Mouse (Mus musculus) midbrain, embryonic 16.5 days (tissue): Measurements from ENCODE around the gene Fhad1. TPM values are rescaled to one million over a fixed set of nuclear protein-coding genes. Genes with fewer than 3 reads are reported as not detected.

Source experiments
- ATAC-seq: fragments of 200-750 bp; cut with Nextera tagmentation; 2 replicates; pipeline ENCODE4 v1.8.0; 2017; ENCODE audit warnings: moderate TSS enrichment
- H3K27ac ChIP-seq: fragments of 300-500 bp; sonication (generic); 2 replicates; pipeline ENCODE4 v1.5.1; 2014; ENCODE audit warnings: mild to moderate bottlenecking, low read length, mixed read lengths
- H3K27me3 ChIP-seq: fragments of 300-500 bp; sonication (generic); 2 replicates; pipeline ENCODE4 v1.6.1; 2014; ENCODE audit warnings: low read depth, low read length, mixed read lengths; ENCODE audit not compliant: control insufficient read depth, insufficient read depth
- H3K36me3 ChIP-seq: fragments of 300-500 bp; sonication (generic); 2 replicates; pipeline ENCODE4 v1.6.1; 2014; ENCODE audit warnings: mild to moderate bottlenecking, low read length, moderate library complexity, mixed read lengths; ENCODE audit not compliant: control insufficient read depth, insufficient read depth
- H3K4me1 ChIP-seq: fragments of 300-500 bp; sonication (generic); 2 replicates; pipeline ENCODE4 v1.6.1; 2014; ENCODE audit warnings: mild to moderate bottlenecking, low read length, mixed read lengths; ENCODE audit not compliant: control insufficient read depth, insufficient read depth
- H3K4me2 ChIP-seq: fragments of 300-500 bp; sonication (generic); 2 replicates; pipeline ENCODE4 v1.6.1; 2014; ENCODE audit warnings: mild to moderate bottlenecking, low read length, mixed read lengths
- H3K4me3 ChIP-seq: fragments of 300-500 bp; sonication (generic); 2 replicates; pipeline ENCODE4 v1.5.1; 2014; ENCODE audit warnings: low read depth, mild to moderate bottlenecking, low read length, moderate library complexity, mixed read lengths
- H3K9ac ChIP-seq: fragments of 300-500 bp; sonication (generic); 2 replicates; pipeline ENCODE4 v1.6.1; 2014; ENCODE audit warnings: low read depth, low read length, mixed read lengths
- H3K9me3 ChIP-seq: fragments of 300-500 bp; sonication (generic); replicated peaks from 2 replicates; pipeline ENCODE4 v1.6.1; 2014; ENCODE audit warnings: mild to moderate bottlenecking, low read length, mixed read lengths; ENCODE audit not compliant: control insufficient read depth, poor library complexity, severe bottlenecking
- WGBS: fragments of 180-500 bp; shearing (Covaris S2); extraction: QIAGEN DNeasy Blood & Tissue Kit; methylation state at CpG from one replicate; pipeline ENCODE4 v1.1.7; 2014; 5-methylcytosine and 5-hydroxymethylcytosine counted together
- polyA plus RNA-seq: library from polyadenylated mRNA; unstranded; fragments of >200 nt; fragmentation: Nextera tagmentation; extraction: Ambion mirVana; gene quantifications from 2 replicates; pipeline ENCODE4 v1.2.1, GENCODE M21; 2015

Gene Fhad1
- polyA plus RNA-seq, 1 experiment from 2014 or later = 5.3 TPM

DNA sequence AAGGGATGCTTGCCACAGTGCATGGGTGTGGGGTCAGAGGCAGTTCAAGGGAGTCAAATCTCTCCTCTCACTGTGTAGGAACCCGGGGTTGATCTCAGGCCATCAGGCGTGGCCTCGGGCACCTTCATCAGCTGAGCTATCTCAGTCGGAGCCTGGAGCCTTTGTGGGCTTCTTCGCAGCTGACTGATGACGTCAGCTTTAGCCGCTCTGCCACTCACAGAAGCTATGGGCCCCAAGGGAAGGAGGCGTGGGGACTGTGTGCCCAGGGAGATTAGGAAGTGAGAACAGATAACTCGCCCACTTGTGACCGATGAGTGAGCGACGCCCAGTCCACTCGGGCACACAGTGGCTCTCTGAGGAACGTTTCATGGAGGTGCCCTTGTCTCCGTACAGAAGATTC is 2.8 kb upstream of the Fhad1 start:
- 64% methylated on average over 15 of the region's 15 CpGs for WGBS
- Histone ChIP-seq H3K9ac (no peak overlapping the region), H3K4me3 (no peak overlapping the region), H3K27ac (no peak overlapping the region), H3K4me1 (peaks cover 12% of the 10 kb centered on the region; the same call in 1 of the 2 replicates), H3K27me3 (no peaks in the 10 kb centered on the region), H3K4me2 (no peak overlapping the region), H3K36me3 (no peaks in the 10 kb centered on the region), H3K9me3 (no peaks in the 10 kb centered on the region)
- ATAC-seq = no peak

DNA sequence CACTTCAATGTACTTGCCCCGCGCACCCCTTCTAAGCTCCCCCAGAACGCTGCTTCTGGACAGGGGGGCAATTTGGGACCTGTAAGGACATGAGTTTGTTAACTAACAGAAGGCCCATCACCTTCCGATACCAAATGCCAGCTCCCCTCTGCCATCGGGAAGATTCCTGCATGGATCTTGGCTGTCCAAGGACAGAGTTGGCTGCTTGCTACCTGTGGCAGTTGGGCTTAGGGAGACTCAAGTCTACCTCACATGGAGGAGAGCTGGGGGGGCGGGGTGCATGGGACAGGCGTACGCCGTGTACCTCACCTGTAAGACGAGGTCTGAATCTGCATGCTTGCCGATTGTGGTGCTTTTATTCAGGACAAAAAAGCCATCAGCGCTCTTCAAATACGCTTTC is 3.6 kb downstream of the Fhad1 start:
- no peak overlapping the region for H3K9ac ChIP-seq
- no peaks in the 10 kb centered on the region for H3K9me3 ChIP-seq
- ATAC-seq = no peak
- no peaks in the 10 kb centered on the region for H3K27me3 ChIP-seq
- 89% methylated on average over 13 of the region's 13 CpGs for WGBS
- H3K27ac ChIP-seq = no peak overlapping the region
- no peak overlapping the region for H3K4me2 ChIP-seq
- H3K36me3 ChIP-seq = no peaks in the 10 kb centered on the region
- peaks cover 12% of the 10 kb centered on the region; the same call in 1 of the 2 replicates for H3K4me1 ChIP-seq
- H3K4me3 ChIP-seq = no peak overlapping the region

DNA sequence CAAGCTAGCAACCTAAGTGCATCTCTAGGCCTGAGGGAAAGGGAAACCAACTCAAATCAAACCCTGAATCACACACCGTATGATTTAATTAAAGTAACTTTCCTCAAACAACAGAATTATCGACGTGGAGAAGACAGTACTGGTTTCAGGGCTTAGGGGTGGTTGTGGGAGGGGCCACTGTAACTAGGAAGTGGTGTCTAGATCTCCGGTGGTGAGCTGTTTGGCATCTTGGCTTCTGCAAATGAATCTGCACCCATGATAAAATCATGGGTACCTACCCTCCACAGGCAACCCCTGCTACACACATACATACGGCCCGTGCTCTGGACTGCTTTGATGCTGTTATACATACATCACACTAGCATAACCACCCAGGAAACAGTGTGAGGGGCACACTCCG is 4.4 kb downstream of the Fhad1 start:
- ATAC-seq = no peak
- peaks cover 8% of the 10 kb centered on the region; the same call in 1 of the 2 replicates for H3K4me1 ChIP-seq
- H3K4me3 ChIP-seq = no peak overlapping the region
- H3K27me3 ChIP-seq = no peaks in the 10 kb centered on the region
- no peak overlapping the region for H3K4me2 ChIP-seq
- WGBS = 72% methylated on average over 7 of the region's 7 CpGs
- H3K9ac ChIP-seq = no peak overlapping the region
- no peak overlapping the region for H3K27ac ChIP-seq
- no peaks in the 10 kb centered on the region for H3K36me3 ChIP-seq
- no peaks in the 10 kb centered on the region for H3K9me3 ChIP-seq

DNA sequence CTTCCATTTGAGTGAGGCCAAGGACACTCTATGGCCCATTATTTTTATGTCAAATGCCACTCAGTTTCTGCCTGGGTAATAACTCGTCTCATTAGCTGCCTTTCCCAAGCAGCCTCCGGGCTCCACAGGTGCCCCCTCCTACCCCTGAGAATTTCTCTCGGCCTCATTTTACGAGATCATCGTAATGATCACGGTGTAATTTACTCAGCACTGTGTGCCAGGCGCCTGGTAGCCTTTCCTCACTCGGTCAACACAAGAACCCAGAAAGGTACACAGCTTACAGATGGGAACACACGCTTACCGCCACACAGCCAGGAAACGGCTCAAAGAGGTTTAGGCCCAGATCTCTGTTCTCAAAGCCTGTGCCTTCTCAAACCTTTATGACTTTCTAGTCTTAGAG is 6.7 kb downstream of the Fhad1 start:
- Histone ChIP-seq H3K27ac (no peak overlapping the region), H3K9me3 (no peaks in the 10 kb centered on the region), H3K4me2 (no peak overlapping the region), H3K4me3 (no peak overlapping the region), H3K36me3 (no peaks in the 10 kb centered on the region), H3K9ac (no peak overlapping the region), H3K4me1 (no peaks in the 10 kb centered on the region; the same call in 1 of the 2 replicates), H3K27me3 (no peaks in the 10 kb centered on the region)
- no peak for ATAC-seq
- WGBS = 77% methylated on average over 11 of the region's 11 CpGs

DNA sequence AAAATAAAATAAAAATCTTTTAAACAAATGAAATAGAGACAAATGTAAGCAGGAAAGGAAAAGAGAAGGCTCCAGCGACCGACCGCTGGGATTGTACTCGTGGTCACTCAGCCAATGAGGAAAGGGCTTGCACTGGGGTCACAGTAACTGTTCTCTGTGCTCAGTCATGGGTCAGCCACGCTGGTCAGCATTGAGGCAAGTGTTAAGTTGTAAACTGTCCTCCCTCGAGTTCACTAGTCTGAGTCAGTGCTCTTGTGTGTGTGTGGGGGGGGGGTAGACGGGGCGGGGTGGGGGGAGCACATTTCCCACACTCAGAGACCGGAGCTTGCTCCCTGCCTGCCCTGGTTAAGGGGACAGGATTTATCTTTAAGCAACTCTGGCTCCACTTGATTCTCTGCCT is 14.3 kb downstream of the Fhad1 start:
- no peaks in the 10 kb centered on the region for H3K4me1 ChIP-seq
- 56% methylated on average over 9 of the region's 9 CpGs for WGBS
- no peaks in the 10 kb centered on the region for H3K27me3 ChIP-seq
- H3K9ac ChIP-seq = no peak overlapping the region
- ATAC-seq = no peak
- H3K9me3 ChIP-seq = no peaks in the 10 kb centered on the region
- H3K36me3 ChIP-seq = no peaks in the 10 kb centered on the region
- H3K4me2 ChIP-seq = no peak overlapping the region
- no peak overlapping the region for H3K27ac ChIP-seq
- no peak overlapping the region for H3K4me3 ChIP-seq

DNA sequence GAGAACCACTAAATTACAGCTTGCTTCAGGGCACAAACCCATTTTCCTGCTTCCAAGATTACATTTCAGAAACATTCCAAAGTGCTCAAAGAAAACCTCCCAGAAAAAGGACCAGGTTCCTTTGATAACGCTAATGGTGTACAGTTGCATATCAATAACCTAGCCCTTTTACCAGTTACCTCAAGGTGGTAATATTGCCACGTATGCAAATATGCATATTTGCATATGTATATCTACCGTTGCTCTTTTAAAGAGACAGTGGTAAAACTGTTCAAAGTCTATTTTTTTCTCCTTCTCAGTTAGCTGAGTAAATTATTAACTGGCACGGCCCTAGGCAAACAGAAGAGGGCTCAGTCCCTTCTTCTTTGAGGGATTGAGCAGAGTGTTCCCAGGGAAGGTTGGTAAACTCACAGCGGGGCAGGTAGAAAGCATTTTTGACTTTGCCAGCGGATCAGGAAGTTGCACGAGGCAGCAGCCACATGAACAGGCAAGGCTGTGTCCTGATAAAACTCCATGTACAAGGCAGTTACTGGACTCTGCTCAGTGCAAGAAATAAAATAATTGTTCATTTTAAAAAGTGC is 15.3 kb downstream of the Fhad1 start:
- H3K36me3 ChIP-seq = no peaks in the 10 kb centered on the region
- ATAC-seq = no peak
- H3K27me3 ChIP-seq = no peaks in the 10 kb centered on the region
- no peak overlapping the region for H3K9ac ChIP-seq
- no peak overlapping the region for H3K27ac ChIP-seq
- H3K9me3 ChIP-seq = no peaks in the 10 kb centered on the region
- no peak overlapping the region for H3K4me3 ChIP-seq
- H3K4me1 ChIP-seq = no peaks in the 10 kb centered on the region
- H3K4me2 ChIP-seq = no peak overlapping the region
- WGBS = 60% methylated on average over 7 of the region's 7 CpGs

DNA sequence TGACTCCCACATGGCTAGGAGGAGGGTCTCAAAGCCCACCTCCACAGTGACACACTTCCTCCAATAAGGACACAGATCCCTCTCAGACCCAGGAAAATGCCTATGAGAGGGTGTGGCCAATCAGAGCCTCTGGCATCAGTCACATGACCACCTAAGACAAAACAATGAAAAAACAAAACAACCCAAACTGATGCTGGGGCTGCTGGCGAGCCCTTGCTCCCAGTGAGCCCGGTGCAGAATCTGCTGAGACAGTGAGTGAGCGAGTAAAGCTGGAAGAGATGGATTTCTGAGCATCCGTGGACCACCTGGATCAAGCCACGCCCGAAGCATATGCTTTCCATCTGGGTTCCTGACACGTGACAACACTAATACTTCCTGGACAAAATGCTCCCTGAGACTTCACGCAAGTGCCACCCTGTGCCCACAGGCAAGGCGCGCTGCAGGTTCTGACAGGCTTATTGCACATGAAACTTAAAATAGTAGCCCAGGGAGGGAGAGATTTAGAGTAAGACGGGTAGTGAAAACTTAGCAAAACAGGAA is 16.5 kb downstream of the Fhad1 start:
- no peaks in the 10 kb centered on the region for H3K27me3 ChIP-seq
- no peaks in the 10 kb centered on the region for H3K36me3 ChIP-seq
- no peak overlapping the region for H3K27ac ChIP-seq
- H3K4me2 ChIP-seq = peak overlapping the region; percentile 43
- peak overlapping the region; percentile 40; the same call in 1 of the 2 replicates for H3K9ac ChIP-seq
- 22% methylated on average over 11 of the region's 11 CpGs for WGBS
- no peaks in the 10 kb centered on the region for H3K9me3 ChIP-seq
- peak overlapping the region; percentile 41 for H3K4me3 ChIP-seq
- H3K4me1 ChIP-seq = no peaks in the 10 kb centered on the region
- ATAC-seq = peak; percentile 78

DNA sequence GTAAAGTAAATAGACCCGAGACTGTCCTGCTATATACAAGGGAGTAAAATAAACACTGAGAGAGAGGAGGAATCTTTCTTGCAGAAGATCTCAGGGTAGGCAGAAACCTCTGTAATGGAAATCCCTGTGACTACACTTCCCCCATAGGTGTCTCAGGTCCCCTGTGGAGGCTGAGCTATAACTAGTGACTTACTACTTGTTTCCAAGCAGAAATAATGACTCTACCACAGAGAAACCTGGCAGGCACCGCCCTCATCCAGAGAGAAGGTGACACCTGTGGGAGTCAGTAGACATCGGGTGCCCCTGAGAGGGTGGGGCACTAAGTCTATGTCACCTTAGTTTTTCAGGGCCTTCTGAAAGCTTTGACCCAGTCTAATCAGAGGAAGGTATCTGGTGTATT is 18.0 kb downstream of the Fhad1 start:
- H3K9me3 ChIP-seq = no peaks in the 10 kb centered on the region
- WGBS = 76% methylated on average over 3 of the region's 3 CpGs
- no peak for ATAC-seq
- no peak overlapping the region for H3K4me3 ChIP-seq
- H3K27me3 ChIP-seq = no peaks in the 10 kb centered on the region
- H3K4me2 ChIP-seq = no peak overlapping the region
- no peak overlapping the region for H3K27ac ChIP-seq
- no peaks in the 10 kb centered on the region for H3K36me3 ChIP-seq
- no peak overlapping the region for H3K9ac ChIP-seq
- H3K4me1 ChIP-seq = no peaks in the 10 kb centered on the region

DNA sequence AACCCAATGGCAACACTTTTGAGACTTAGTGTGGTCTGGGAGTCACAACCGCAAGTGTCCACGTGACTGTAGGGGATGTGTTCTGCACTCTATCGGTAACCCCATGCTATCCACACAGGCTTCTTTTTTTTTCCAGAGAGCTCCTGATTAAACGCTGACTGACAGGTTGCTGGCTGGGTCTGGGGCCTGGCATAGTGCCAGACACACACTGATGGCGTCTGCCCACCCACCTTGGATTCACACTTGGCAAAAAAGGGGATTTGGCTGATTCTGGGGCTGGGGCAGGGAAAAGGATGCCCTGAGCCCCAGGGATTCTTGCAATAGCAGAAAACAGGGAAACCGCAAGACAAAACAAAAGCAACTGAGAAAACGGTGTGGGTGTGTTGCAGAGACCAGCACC is 18.8 kb downstream of the Fhad1 start:
- 55% methylated on average over 7 of the region's 7 CpGs for WGBS
- no peak overlapping the region for H3K4me3 ChIP-seq
- no peak overlapping the region for H3K27ac ChIP-seq
- no peaks in the 10 kb centered on the region for H3K36me3 ChIP-seq
- no peaks in the 10 kb centered on the region for H3K9me3 ChIP-seq
- no peaks in the 10 kb centered on the region for H3K27me3 ChIP-seq
- no peak overlapping the region for H3K9ac ChIP-seq
- no peaks in the 10 kb centered on the region for H3K4me1 ChIP-seq
- ATAC-seq = no peak
- H3K4me2 ChIP-seq = no peak overlapping the region
